Mouse (Mus musculus) embryo, embryonic 9.5 days (tissue): ENCODE measurements around the gene Shisal1.

Experiments
- DNase-seq: peaks from one replicate; pipeline ENCODE4 v3.0.0-alpha.2; 2017; ENCODE audit errors: extremely low spot score

Shisal1 gene

GRCm38 (mm10) chr15:84378734-84379133, 68.2 kb downstream of the Shisal1 start:
- no peak for DNase-seq

- DNase-seq: no peak
These were observed 74.1 kb downstream of the Shisal1 start for GRCm38 (mm10) chr15:84372801-84373200.

- no peak for DNase-seq
These were observed 79.5 kb downstream of the Shisal1 start for GRCm38 (mm10) chr15:84367402-84367801.

- DNase-seq: no peak
These were observed 80.3 kb downstream of the Shisal1 start for GRCm38 (mm10) chr15:84366574-84366989.

- DNase-seq: no peak
These were observed 81.1 kb downstream of the Shisal1 start for GRCm38 (mm10) chr15:84365675-84366381.

- DNase-seq: no peak
These were observed 82.2 kb downstream of the Shisal1 start for GRCm38 (mm10) chr15:84364746-84365145.

GRCm38 (mm10) chr15:84355081-84355480, 91.8 kb downstream of the Shisal1 start:
- no peak for DNase-seq

GRCm38 (mm10) chr15:84351915-84352844, 94.7 kb downstream of the Shisal1 start:
- DNase-seq: no peak

- DNase-seq: no peak
These were observed 95.6 kb downstream of the Shisal1 start for GRCm38 (mm10) chr15:84351342-84351741.

- peak; percentile 41 for DNase-seq
These were observed 96.8 kb downstream of the Shisal1 start for GRCm38 (mm10) chr15:84349915-84350738.

- no peak for DNase-seq
These were observed 98.1 kb downstream of the Shisal1 start for GRCm38 (mm10) chr15:84348769-84349168.

GRCm38 (mm10) chr15:84340926-84341325, 106.0 kb downstream of the Shisal1 start:
- DNase-seq: no peak

GRCm38 (mm10) chr15:84337599-84337998, 109.3 kb downstream of the Shisal1 start:
- no peak for DNase-seq

- DNase-seq: no peak
These were observed 110.5 kb downstream of the Shisal1 start for GRCm38 (mm10) chr15:84336281-84336817.

- no peak for DNase-seq
These were observed 115.8 kb downstream of the Shisal1 start for GRCm38 (mm10) chr15:84331066-84331612.

GRCm38 (mm10) chr15:84329940-84330339, 117.0 kb downstream of the Shisal1 start:
- no peak for DNase-seq
